Mouse (Mus musculus) ES-Bruce4 (cell line): ENCODE measurements around the gene Rnf17.

ENCODE experiments used
- CTCF ChIP-seq: IDR thresholded peaks from one replicate; pipeline ENCODE4 v1.8.1; 2011; ENCODE audit warnings: low read depth, low read length
- EP300 ChIP-seq: IDR thresholded peaks from 2 replicates; pipeline ENCODE4 v1.6.1; 2011; ENCODE audit warnings: low read depth, low read length; ENCODE audit not compliant: insufficient read depth
- POLR2A ChIP-seq: IDR thresholded peaks from one replicate; pipeline ENCODE4 v1.8.1; 2011; ENCODE audit warnings: low read length; ENCODE audit not compliant: insufficient read depth

GRCm38 (mm10) chr14:56368834-56369233 lies 33.5 kb upstream of the Rnf17 start:
- no peak for TF ChIP-seq EP300
- TF ChIP-seq POLR2A: no peak
- TF ChIP-seq CTCF: peak; percentile 45
